ENCODE assay signal across 25 mouse cellular contexts in genomic region chr7:34258407-34258806, GRCm38 (mm10). TPM values are rescaled to one million over a fixed set of nuclear protein-coding genes. Genes with fewer than 3 reads are reported as not detected.
"Had no signal": no experiment of that assay in that cellular context is flagged by ENCODE, and none has a peak within 500 bp of the region (broad histone marks: within the 10 kb centered on the region; RNA-seq: fewer than 3 reads in every experiment).

No protein-coding gene starts in this region.

- H3K9me3 ChIP-seq: liver, embryonic 15.5 days; midbrain, embryonic 10.5 days; neural tube, embryonic 15.5 days; stomach, embryonic 15.5 days had no signal

- H3K4me2 ChIP-seq: liver, embryonic 11.5 days; liver, embryonic 15.5 days; neural tube, embryonic 15.5 days; stomach, embryonic 15.5 days had no signal

- H3K27ac ChIP-seq: kidney, postnatal 0 days; liver, embryonic 15.5 days; midbrain, embryonic 10.5 days; neural tube, embryonic 15.5 days; stomach, embryonic 15.5 days had no signal

- DNase-seq: kidney, adult 9 months; kidney, postnatal 4 days; left cerebral cortex, postnatal 4 days; lung, adult 2 months; lung, postnatal 36 days; midbrain, embryonic 14.5 days; right cerebral cortex, postnatal 4 days; spleen, adult 18-20 months; thymus, adult 2 months; thymus, postnatal 25 days had no signal

- H3K9ac ChIP-seq: liver, embryonic 15.5 days; neural tube, embryonic 15.5 days; stomach, embryonic 15.5 days had no signal

- H3K27me3 ChIP-seq: liver, embryonic 15.5 days; neural tube, embryonic 15.5 days; stomach, embryonic 15.5 days had no signal

- ATAC-seq: lung, postnatal 0 days had no signal

- H3K4me1 ChIP-seq: liver, embryonic 15.5 days; midbrain, embryonic 10.5 days; neural tube, embryonic 15.5 days; stomach, embryonic 15.5 days had no signal

- H3K4me3 ChIP-seq: liver, embryonic 15.5 days; midbrain, embryonic 10.5 days; myocyte; neural tube, embryonic 15.5 days; stomach, embryonic 15.5 days had no signal

RNA-seq across cellular contexts. Expression of gene Gm6096, which starts 7.6 kb away (rescaled TPM):
- total RNA-seq: layer of hippocampus, adult 8-10 months; layer of hippocampus, postnatal 14 days; left cerebral cortex, adult 18-20 months; left cerebral cortex, postnatal 10 days; left cerebral cortex, postnatal 4 days; megakaryocyte, adult 5-6 weeks had no signal
- polyA plus RNA-seq: liver, embryonic 11.5 days; liver, embryonic 15.5 days; lung, adult 2 months; lung, postnatal 0 days; midbrain, embryonic 10.5 days; neural tube, embryonic 15.5 days; stomach, embryonic 15.5 days; testis, adult 2 months; thymus, adult 2 months; urinary bladder, adult 2 months had no signal
